8 mouse cellular contexts compared by ENCODE assay signal in the genomic region with DNA sequence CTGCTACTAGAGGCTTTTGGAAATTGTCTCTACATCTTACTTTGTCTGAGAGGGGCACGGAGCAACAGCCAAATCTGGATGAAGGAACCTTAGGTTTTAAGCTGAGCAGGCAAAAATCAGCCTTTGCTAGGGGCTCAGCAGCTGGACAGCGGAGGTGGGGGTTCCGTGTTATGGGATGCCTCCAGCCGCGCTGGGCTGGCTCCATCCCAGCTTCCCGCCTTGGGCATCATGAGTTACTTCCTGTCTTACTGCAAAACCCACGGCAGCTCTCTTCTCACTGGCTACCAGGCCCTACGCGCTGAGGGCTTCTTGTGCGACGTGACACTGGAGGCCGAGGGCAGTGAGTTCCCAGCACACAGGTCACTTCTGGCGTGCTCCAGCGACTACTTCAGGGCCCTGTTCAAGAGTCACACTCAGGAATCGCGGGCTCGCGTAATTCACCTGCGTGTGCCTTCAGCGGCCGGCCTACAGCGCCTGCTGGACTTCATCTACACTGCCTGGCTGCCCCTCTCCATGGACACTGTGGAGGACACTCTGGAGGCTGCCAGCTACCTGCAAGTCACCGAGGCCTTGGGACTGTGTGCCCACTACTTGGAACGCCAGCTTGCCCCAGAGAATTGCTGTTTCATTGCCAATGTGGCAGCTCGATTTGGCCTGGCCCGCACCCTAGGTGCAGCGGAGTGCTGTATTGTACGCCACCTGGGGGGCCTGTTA. TPM values are rescaled to one million over a fixed set of nuclear protein-coding genes. Genes with fewer than 3 reads are reported as not detected.
DNase-seq lines count a peak whose midpoint lies in the region; ATAC-seq lines count a peak whose summit lies in the region.

A gene (plus strand): TSS at position 229 of the 714 bp plus-strand sequence.

- peak within 1 kb of the TSS; percentile 40 for H3K9ac ChIP-seq in hindbrain, embryonic 14.5 days
- no peak within 1 kb of the TSS for H3K9ac ChIP-seq in midbrain, embryonic 15.5 days

- H3K27ac ChIP-seq in forebrain, embryonic 10.5 days, result peak within 1 kb of the TSS; percentile 51; the same call in 1 of the 2 replicates
- H3K27ac ChIP-seq in hindbrain, embryonic 14.5 days, result no peak within 1 kb of the TSS
- H3K27ac ChIP-seq in midbrain, embryonic 15.5 days, result no peak within 1 kb of the TSS

- no peaks in the 10 kb centered on the region for H3K36me3 ChIP-seq in forebrain, embryonic 10.5 days (replicated peaks)
- no peaks in the 10 kb centered on the region for H3K36me3 ChIP-seq in hindbrain, embryonic 14.5 days (replicated peaks; ENCODE audit: control insufficient read depth, insufficient read depth)
- H3K36me3 ChIP-seq in midbrain, embryonic 15.5 days (replicated peaks), result no peaks in the 10 kb centered on the region

- ATAC-seq in hindbrain, embryonic 14.5 days (ENCODE audit: low FRiP score), result peak; percentile 45; the same call in 1 of the 2 replicates
- peak; percentile 60 for ATAC-seq in midbrain, embryonic 15.5 days (replicated peaks)
- ATAC-seq in activated CD4-positive, CD25-positive, alpha-beta regulatory T cell, adult 4 months, result no peak

- 37% methylated on average over 28 of the region's 28 CpGs for WGBS in forebrain, embryonic 10.5 days
- 36% methylated on average over 28 of the region's 28 CpGs for WGBS in hindbrain, embryonic 14.5 days
- 39% methylated on average over 28 of the region's 28 CpGs for WGBS in midbrain, embryonic 15.5 days

- peaks cover 84% of the 10 kb centered on the region for H3K27me3 ChIP-seq in forebrain, embryonic 10.5 days (ENCODE audit: poor library complexity, severe bottlenecking)
- H3K27me3 ChIP-seq in hindbrain, embryonic 14.5 days (ENCODE audit: control insufficient read depth, insufficient read depth, low read length), result no peaks in the 10 kb centered on the region
- H3K27me3 ChIP-seq in midbrain, embryonic 15.5 days (replicated peaks), result 0 out of 2 replicates have a peak, but pooled peaks cover 3% of the 10 kb centered on the region

- H3K4me3 ChIP-seq in forebrain, embryonic 10.5 days, result peak within 1 kb of the TSS; percentile 45
- peak within 1 kb of the TSS; percentile 24 for H3K4me3 ChIP-seq in hindbrain, embryonic 14.5 days (replicated peaks; ENCODE audit: low read length)
- H3K4me3 ChIP-seq in midbrain, embryonic 15.5 days, result peak within 1 kb of the TSS; percentile 27

- H3K4me2 ChIP-seq in hindbrain, embryonic 14.5 days (replicated peaks), result peak within 1 kb of the TSS; percentile 52
- H3K4me2 ChIP-seq in midbrain, embryonic 15.5 days, result peak within 1 kb of the TSS; percentile 50

- H3K4me1 ChIP-seq in forebrain, embryonic 10.5 days, result peaks cover 19% of the 10 kb centered on the region
- no peaks in the 10 kb centered on the region for H3K4me1 ChIP-seq in hindbrain, embryonic 14.5 days (replicated peaks; ENCODE audit: control insufficient read depth, insufficient read depth, low read length)
- H3K4me1 ChIP-seq in midbrain, embryonic 15.5 days, result 0 out of 2 replicates have a peak, but pooled peaks cover 3% of the 10 kb centered on the region

- peak; percentile 10 for DNase-seq in adrenal gland, postnatal 10 days
- no peak for DNase-seq in adrenal gland, postnatal 25 days
- peak; percentile 47 for DNase-seq in Muller cell, postnatal 12 days (ENCODE audit: inconsistent ontology term)
- DNase-seq in forebrain, embryonic 10.5 days (ENCODE audit: extremely low spot score, low spot score), result no peak
- no peak for DNase-seq in hindbrain, embryonic 14.5 days (ENCODE audit: low spot score)
- DNase-seq in layer of hippocampus, postnatal 25 days (ENCODE audit: extremely low spot score in 1 of 2, low spot score in 1 of 2), result no peak

- no peaks in the 10 kb centered on the region for H3K9me3 ChIP-seq in forebrain, embryonic 10.5 days
- no peaks in the 10 kb centered on the region for H3K9me3 ChIP-seq in hindbrain, embryonic 14.5 days (ENCODE audit: control insufficient read depth, low read length)
- no peaks in the 10 kb centered on the region for H3K9me3 ChIP-seq in midbrain, embryonic 15.5 days

RNA-seq across cellular contexts. Expression of the gene that starts here (rescaled TPM):
- under 1 TPM; 0.21 to 0.58 TPM for total RNA-seq in adrenal gland, postnatal 10 days (2021)
- not detected in 2 replicates for total RNA-seq in adrenal gland, postnatal 25 days (2021)
- polyA plus RNA-seq in forebrain, embryonic 10.5 days (2016; fragmentation: Nextera tagmentation; extraction: Ambion mirVana), result 1.2 and 1.4 TPM in 2 replicates
- polyA plus RNA-seq in hindbrain, embryonic 14.5 days (2014; fragmentation: Nextera tagmentation; extraction: Ambion mirVana), result 1.5 and 2.1 TPM in 2 replicates
- polyA plus RNA-seq in midbrain, embryonic 15.5 days (2015; fragmentation: Nextera tagmentation; extraction: Ambion mirVana), result 2.9 and 3.0 TPM in 2 replicates
- not detected for polyA plus RNA-seq in activated CD4-positive, CD25-positive, alpha-beta regulatory T cell, adult 4 months (2017; shearing (Covaris generic))
- total RNA-seq in layer of hippocampus, postnatal 25 days (2021), result not detected

Comparison
In these comparisons a context has a peak if more than half of its experiments do, and no peak if none do; other contexts are left out.
1. Peak in DNase-seq in adrenal gland, postnatal 10 days; RNA of the gene not detected or under 1 TPM.